Mouse (Mus musculus) testis, adult 2 months (tissue): ENCODE data around the gene Lin7a.

ENCODE experiments used
- CTCF ChIP-seq: fragments of 200-500 bp; IDR thresholded peaks from 2 replicates; pipeline ENCODE4 v1.5.1; 2012; ENCODE audit warnings: low read depth, mild to moderate bottlenecking, inconsistent platforms, low read length, moderate library complexity; ENCODE audit not compliant: control insufficient read depth, insufficient read depth, insufficient replicate concordance
- POLR2A ChIP-seq: fragments of 200-500 bp; IDR thresholded peaks from 2 replicates; pipeline ENCODE4 v1.6.1; 2012; ENCODE audit warnings: low read depth, mild to moderate bottlenecking, inconsistent platforms, low read length, moderate library complexity; ENCODE audit not compliant: control insufficient read depth

DNA sequence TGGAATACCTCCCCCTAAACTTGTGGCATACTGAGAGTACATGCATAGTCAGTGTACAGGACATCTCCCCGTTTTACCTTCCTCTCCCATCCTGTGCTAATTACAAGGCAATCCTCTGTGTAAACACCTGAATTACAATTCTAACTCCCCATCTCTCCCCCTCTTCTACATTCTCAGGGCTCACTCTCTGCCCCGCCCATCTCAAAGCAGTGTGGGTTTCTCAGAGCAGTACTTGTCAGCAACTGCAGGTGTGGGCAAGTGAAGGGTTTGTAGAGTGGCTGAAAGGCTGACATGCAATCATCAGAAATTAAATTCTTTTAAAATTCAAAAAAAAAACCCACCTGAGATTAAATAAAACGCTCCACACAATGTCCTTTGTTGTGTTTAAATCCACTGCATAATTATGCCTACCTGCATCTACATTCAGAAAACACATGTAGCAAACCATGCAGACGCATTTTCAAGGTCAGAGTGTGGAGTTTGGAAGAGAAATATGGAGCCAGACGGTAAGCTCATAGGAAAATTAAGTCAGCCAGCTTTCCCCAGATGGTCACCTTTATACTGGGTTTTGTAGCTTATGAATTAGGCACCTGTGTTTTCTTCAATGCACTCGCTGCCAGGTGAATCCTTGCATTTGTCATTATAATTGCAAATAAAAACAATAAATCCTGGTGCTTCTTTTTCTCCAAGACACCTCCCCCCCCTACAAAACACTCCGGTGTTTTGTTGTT is 22.6 kb downstream of the Lin7a start:
- TF ChIP-seq POLR2A (no peak), CTCF (no peak)
